Mouse (Mus musculus) limb, embryonic 11.5 days (tissue): ENCODE results near the gene Srebf2. TPM values are rescaled to one million over a fixed set of nuclear protein-coding genes. Genes with fewer than 3 reads are reported as not detected.

ENCODE experiments used
- ATAC-seq: fragments of 200-750 bp; cut with Nextera tagmentation; 2 replicates; pipeline ENCODE4 v1.8.0; 2017; ENCODE audit warnings: low read depth; ENCODE audit not compliant: insufficient number of reproducible peaks, low FRiP score, low TSS enrichment
- DNase-seq: peaks from one replicate; pipeline ENCODE4 v3.0.0-alpha.2; 2015; ENCODE audit warnings: low spot score
- H3K27ac ChIP-seq: fragments of 300-500 bp; sonication (generic); replicated peaks from 2 replicates; pipeline ENCODE4 v1.5.1; 2014; ENCODE audit warnings: low read depth, mild to moderate bottlenecking, low read length
- H3K27me3 ChIP-seq: fragments of 300-500 bp; sonication (generic); 2 replicates; pipeline ENCODE4 v1.6.1; 2014; ENCODE audit warnings: mild to moderate bottlenecking, low read length, mixed read lengths; ENCODE audit not compliant: control insufficient read depth, insufficient read depth
- H3K36me3 ChIP-seq: fragments of 300-500 bp; sonication (generic); 2 replicates; pipeline ENCODE4 v1.6.1; 2014; ENCODE audit warnings: mild to moderate bottlenecking, low read length, moderate library complexity, mixed read lengths; ENCODE audit not compliant: control insufficient read depth, insufficient read depth
- H3K4me1 ChIP-seq: fragments of 300-500 bp; sonication (generic); 2 replicates; pipeline ENCODE4 v1.6.1; 2014; ENCODE audit warnings: low read length, mixed read lengths; ENCODE audit not compliant: control insufficient read depth, insufficient read depth
- H3K4me2 ChIP-seq: fragments of 300-500 bp; sonication (generic); 2 replicates; pipeline ENCODE4 v1.6.1; 2014; ENCODE audit warnings: low read depth, mild to moderate bottlenecking, moderate library complexity; ENCODE audit not compliant: severe bottlenecking
- H3K4me3 ChIP-seq: fragments of 300-500 bp; sonication (generic); 2 replicates; pipeline ENCODE4 v1.5.1; 2014; ENCODE audit warnings: low read depth, low read length
- H3K9ac ChIP-seq: fragments of 300-500 bp; sonication (generic); 2 replicates; pipeline ENCODE4 v1.6.1; 2014; ENCODE audit warnings: mild to moderate bottlenecking, low read length
- H3K9me3 ChIP-seq: fragments of 300-500 bp; sonication (generic); 2 replicates; pipeline ENCODE4 v1.6.1; 2016; ENCODE audit warnings: low read length; ENCODE audit not compliant: control insufficient read depth
- WGBS: fragments of 180-500 bp; shearing (Covaris S2); extraction: QIAGEN DNeasy Blood & Tissue Kit; methylation state at CpG from one replicate; pipeline ENCODE4 v1.1.7; 2014; 5-methylcytosine and 5-hydroxymethylcytosine counted together
- polyA plus RNA-seq: library from polyadenylated mRNA; unstranded; fragments of >200 nt; fragmentation: Nextera tagmentation; extraction: Ambion mirVana; gene quantifications from 2 replicates; pipeline ENCODE4 v1.2.1, GENCODE M21; 2014

The Srebf2 gene
- polyA plus RNA-seq, 1 experiment from 2014 or later: 129 TPM

GRCm38 (mm10) chr15:82216142-82216827 is 69.3 kb downstream of the Srebf2 start:
- Histone ChIP-seq H3K27ac (no peak overlapping the region), H3K27me3 (peaks cover 47% of the 10 kb centered on the region)
- no peak for DNase-seq

GRCm38 (mm10) chr15:82217039-82217438 is 70.1 kb downstream of the Srebf2 start:
- ATAC-seq (no peak), DNase-seq (no peak)
- no peaks in the 10 kb centered on the region for H3K9me3 ChIP-seq
- no peaks in the 10 kb centered on the region for H3K36me3 ChIP-seq
- no peak overlapping the region for H3K4me3 ChIP-seq
- H3K4me2 ChIP-seq: no peak overlapping the region
- 12% methylated on average over 7 of the region's 7 CpGs for WGBS
- 0 out of 2 replicates have a peak, but pooled peaks cover 2% of the 10 kb centered on the region for H3K4me1 ChIP-seq
- no peak overlapping the region for H3K27ac ChIP-seq
- H3K27me3 ChIP-seq: peaks cover 39% of the 10 kb centered on the region
- H3K9ac ChIP-seq: no peak overlapping the region

More at GRCm38 (mm10) chr15:82216142-82216827, 69.3 kb downstream of the Srebf2 start:
- Histone ChIP-seq H3K4me3 (no peak overlapping the region), H3K9me3 (no peaks in the 10 kb centered on the region), H3K4me1 (0 out of 2 replicates have a peak, but pooled peaks cover 7% of the 10 kb centered on the region), H3K9ac (no peak overlapping the region), H3K36me3 (no peaks in the 10 kb centered on the region), H3K4me2 (no peak overlapping the region)
- no peak for ATAC-seq
- 53% methylated on average over 20 of the region's 20 CpGs for WGBS

GRCm38 (mm10) chr15:82217980-82218379 is 71.0 kb downstream of the Srebf2 start:
- H3K27ac ChIP-seq: no peak overlapping the region
- 25% methylated on average over 9 of the region's 9 CpGs for WGBS
- DNase-seq: no peak
- H3K4me2 ChIP-seq: no peak overlapping the region
- ATAC-seq: no peak
- H3K9ac ChIP-seq: no peak overlapping the region
- no peaks in the 10 kb centered on the region for H3K4me1 ChIP-seq
- no peak overlapping the region for H3K4me3 ChIP-seq
- H3K27me3 ChIP-seq: peaks cover 31% of the 10 kb centered on the region
- H3K36me3 ChIP-seq: no peaks in the 10 kb centered on the region
- no peaks in the 10 kb centered on the region for H3K9me3 ChIP-seq

GRCm38 (mm10) chr15:82218778-82219666 is 72.0 kb downstream of the Srebf2 start:
- WGBS: 79% methylated on average over 26 of the region's 26 CpGs
- no peak overlapping the region for H3K4me2 ChIP-seq
- H3K27ac ChIP-seq: no peak overlapping the region
- no peaks in the 10 kb centered on the region; the same call in 1 of the 2 replicates for H3K4me1 ChIP-seq
- H3K36me3 ChIP-seq: no peaks in the 10 kb centered on the region
- no peak for ATAC-seq
- H3K9me3 ChIP-seq: no peaks in the 10 kb centered on the region
- H3K9ac ChIP-seq: no peak overlapping the region
- peaks cover 29% of the 10 kb centered on the region for H3K27me3 ChIP-seq
- DNase-seq: no peak
- H3K4me3 ChIP-seq: no peak overlapping the region

GRCm38 (mm10) chr15:82220003-82220675 is 73.2 kb downstream of the Srebf2 start:
- no peak overlapping the region for H3K4me3 ChIP-seq
- 65% methylated on average over 12 of the region's 12 CpGs for WGBS
- ATAC-seq (no peak), DNase-seq (no peak)
- no peaks in the 10 kb centered on the region for H3K9me3 ChIP-seq
- H3K36me3 ChIP-seq: no peaks in the 10 kb centered on the region
- H3K27me3 ChIP-seq: peaks cover 32% of the 10 kb centered on the region
- no peaks in the 10 kb centered on the region; the same call in 1 of the 2 replicates for H3K4me1 ChIP-seq
- no peak overlapping the region for H3K4me2 ChIP-seq
- H3K27ac ChIP-seq: no peak overlapping the region
- H3K9ac ChIP-seq: no peak overlapping the region

GRCm38 (mm10) chr15:82221104-82221860 is 74.3 kb downstream of the Srebf2 start:
- Histone ChIP-seq H3K9me3 (no peaks in the 10 kb centered on the region), H3K36me3 (no peaks in the 10 kb centered on the region), H3K4me2 (no peak overlapping the region), H3K4me1 (no peaks in the 10 kb centered on the region; the same call in 1 of the 2 replicates), H3K9ac (peak overlapping the region; percentile 13; the same call in 1 of the 2 replicates), H3K27me3 (peaks cover 26% of the 10 kb centered on the region), H3K27ac (no peak overlapping the region), H3K4me3 (no peak overlapping the region)
- no peak for ATAC-seq
- DNase-seq: no peak
- WGBS: 71% methylated on average over 14 of the region's 14 CpGs

GRCm38 (mm10) chr15:82223251-82223650 is 76.3 kb downstream of the Srebf2 start:
- Histone ChIP-seq H3K27me3 (peaks cover 23% of the 10 kb centered on the region), H3K4me1 (no peaks in the 10 kb centered on the region; the same call in 1 of the 2 replicates), H3K9ac (no peak overlapping the region), H3K4me2 (no peak overlapping the region), H3K27ac (no peak overlapping the region), H3K4me3 (no peak overlapping the region), H3K36me3 (no peaks in the 10 kb centered on the region), H3K9me3 (no peaks in the 10 kb centered on the region)
- DNase-seq (no peak), ATAC-seq (no peak; the same call in 1 of the 2 replicates)
- WGBS: 28% methylated on average over 6 of the region's 7 CpGs
